Mouse (Mus musculus): ENCODE measurements around the gene Klhl40.
A peak's percentile ranks its signal among the peaks of the same experiment; 100 is the strongest.

Klhl40 gene

GRCm38 (mm10) chr9:121826356-121826755, 48.9 kb downstream of the Klhl40 start:
- no peak for DNase-seq (ENCODE audit: low spot score)

- no peak for DNase-seq (ENCODE audit: low spot score)
Measured at GRCm38 (mm10) chr9:121828314-121828713, 50.9 kb downstream of the Klhl40 start.

GRCm38 (mm10) chr9:121829270-121829992, 52.0 kb downstream of the Klhl40 start:
- no peak for DNase-seq (ENCODE audit: low spot score)

- peak; percentile 36 for DNase-seq (ENCODE audit: low spot score)
Measured at GRCm38 (mm10) chr9:121830243-121830955, 53.0 kb downstream of the Klhl40 start.

- DNase-seq (ENCODE audit: low spot score) = peak; percentile 88
Measured at GRCm38 (mm10) chr9:121830956-121831293, 53.5 kb downstream of the Klhl40 start.
